Mouse (Mus musculus) embryonic facial prominence, embryonic 15.5 days (tissue): ENCODE data around the gene Ebf1. TPM values are rescaled to one million over a fixed set of nuclear protein-coding genes. Genes with fewer than 3 reads are reported as not detected.

Source experiments
- ATAC-seq: fragments of 200-750 bp; cut with Nextera tagmentation; 2 replicates; pipeline ENCODE4 v1.8.0; 2017; ENCODE audit warnings: low read depth, moderate TSS enrichment; ENCODE audit not compliant: insufficient number of reproducible peaks, low FRiP score, low TSS enrichment
- H3K27ac ChIP-seq: fragments of 300-500 bp; sonication (generic); replicated peaks from 2 replicates; pipeline ENCODE4 v1.5.1; 2015; ENCODE audit warnings: mild to moderate bottlenecking, inconsistent platforms
- H3K27me3 ChIP-seq: fragments of 300-500 bp; sonication (generic); 2 replicates; pipeline ENCODE4 v1.6.1; 2015; ENCODE audit warnings: inconsistent platforms
- H3K36me3 ChIP-seq: fragments of 300-500 bp; sonication (generic); 2 replicates; pipeline ENCODE4 v1.6.1; 2015; ENCODE audit warnings: mild to moderate bottlenecking, inconsistent platforms
- H3K4me1 ChIP-seq: fragments of 300-500 bp; sonication (generic); 2 replicates; pipeline ENCODE4 v1.6.1; 2015; ENCODE audit warnings: inconsistent platforms
- H3K4me2 ChIP-seq: fragments of 300-500 bp; sonication (generic); replicated peaks from 2 replicates; pipeline ENCODE4 v1.6.1; 2015; ENCODE audit warnings: mild to moderate bottlenecking, inconsistent platforms
- H3K4me3 ChIP-seq: fragments of 300-500 bp; sonication (generic); replicated peaks from 2 replicates; pipeline ENCODE4 v1.5.1; 2015; ENCODE audit warnings: mild to moderate bottlenecking, inconsistent platforms
- H3K9ac ChIP-seq: fragments of 300-500 bp; sonication (generic); 2 replicates; pipeline ENCODE4 v1.6.1; 2015; ENCODE audit warnings: inconsistent platforms
- H3K9me3 ChIP-seq: fragments of 300-500 bp; sonication (generic); replicated peaks from 2 replicates; pipeline ENCODE4 v1.6.1; 2016; ENCODE audit warnings: inconsistent platforms
- WGBS: fragments of 180-500 bp; shearing (Covaris S2); methylation state at CpG from one replicate; pipeline ENCODE4 v1.1.7; 2015; 5-methylcytosine and 5-hydroxymethylcytosine counted together
- polyA plus RNA-seq: library from polyadenylated mRNA; unstranded; fragments of >200 nt; fragmentation: Nextera tagmentation; extraction: Ambion mirVana; gene quantifications from 2 replicates; pipeline ENCODE4 v1.2.1, GENCODE M21; 2015

Ebf1 gene
- polyA plus RNA-seq, 1 experiment from 2014 or later: 65.7 TPM

DNA sequence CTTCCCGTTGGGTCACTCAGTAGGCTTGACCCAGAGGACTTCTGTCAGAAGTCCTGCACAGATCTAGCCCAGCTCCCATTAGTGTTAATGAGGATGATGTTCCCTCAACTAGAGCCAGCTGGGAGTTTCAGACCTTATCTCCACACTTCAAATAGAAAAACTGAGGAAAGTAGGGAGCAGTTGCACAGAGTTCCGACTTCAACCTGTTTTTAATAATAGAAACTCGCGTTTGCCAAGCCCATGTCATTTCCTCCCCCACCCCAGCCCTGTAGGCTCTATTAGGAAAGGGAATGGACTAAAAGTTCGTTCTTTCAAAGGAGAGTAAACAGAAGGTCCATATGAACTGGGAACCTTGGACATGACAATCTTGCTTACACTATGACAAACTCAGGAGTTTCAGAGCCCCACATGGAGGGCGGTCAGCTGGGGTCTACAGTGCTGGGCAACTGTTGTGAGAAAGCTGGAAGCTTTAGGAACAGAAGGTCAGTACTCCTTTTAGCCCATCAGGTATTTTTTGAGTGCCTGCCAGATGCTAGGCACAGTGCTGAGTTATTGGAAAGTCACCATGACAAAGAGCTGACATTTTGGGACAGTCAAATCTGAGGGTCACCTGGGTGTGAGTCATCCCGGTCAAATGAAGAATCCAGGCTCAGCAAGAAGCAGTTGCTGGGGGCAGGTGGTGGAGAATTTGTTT lies 72.6 kb downstream of the Ebf1 start:
- Histone ChIP-seq H3K4me1 (peaks cover 19% of the 10 kb centered on the region), H3K27me3 (no peaks in the 10 kb centered on the region), H3K9me3 (no peaks in the 10 kb centered on the region), H3K4me3 (no peak overlapping the region), H3K36me3 (no peaks in the 10 kb centered on the region), H3K9ac (no peak overlapping the region), H3K4me2 (no peak overlapping the region), H3K27ac (no peak overlapping the region)
- 54% methylated on average over 7 of the region's 7 CpGs for WGBS
- ATAC-seq: no peak

DNA sequence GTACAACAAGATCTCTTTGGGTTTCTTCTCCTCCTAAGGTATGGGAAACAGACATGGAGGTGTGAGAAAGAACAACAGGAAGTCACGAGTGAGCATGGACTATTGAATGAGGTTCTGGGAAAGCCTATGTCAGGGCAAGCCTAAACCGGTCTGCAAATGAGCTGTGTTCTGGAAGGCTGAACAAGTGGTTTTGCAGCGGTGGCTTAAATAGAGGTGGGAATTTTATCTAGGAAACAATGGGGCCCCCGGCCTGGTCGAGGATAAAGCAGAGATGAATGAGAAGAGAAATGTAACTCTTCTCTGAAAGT lies 73.1 kb downstream of the Ebf1 start:
- no peaks in the 10 kb centered on the region for H3K36me3 ChIP-seq
- 87% methylated on average over 5 of the region's 5 CpGs for WGBS
- no peak overlapping the region for H3K4me3 ChIP-seq
- H3K9me3 ChIP-seq: no peaks in the 10 kb centered on the region
- no peak for ATAC-seq
- peaks cover 17% of the 10 kb centered on the region; the same call in 1 of the 2 replicates for H3K4me1 ChIP-seq
- H3K27ac ChIP-seq: no peak overlapping the region
- H3K9ac ChIP-seq: no peak overlapping the region
- no peaks in the 10 kb centered on the region for H3K27me3 ChIP-seq
- no peak overlapping the region for H3K4me2 ChIP-seq

DNA sequence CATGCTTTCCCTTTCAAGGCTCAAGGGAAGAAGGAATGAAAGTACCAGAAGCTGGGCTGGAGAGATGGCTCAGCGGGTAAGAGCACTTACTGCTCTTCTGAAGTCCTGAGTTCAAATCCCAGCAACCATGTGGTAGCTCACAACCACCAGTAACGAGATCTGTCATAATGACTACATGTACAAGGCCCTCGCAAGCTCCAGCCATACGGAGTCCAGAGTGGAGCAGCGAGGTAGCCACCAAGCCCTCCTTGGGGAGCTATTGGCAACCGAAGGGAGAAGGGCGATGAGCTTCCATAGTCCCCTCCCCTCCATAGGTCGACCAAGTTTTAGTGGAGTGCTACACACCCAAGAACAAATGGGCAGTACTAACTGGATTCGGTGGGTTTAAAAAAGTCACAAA lies 78.3 kb downstream of the Ebf1 start:
- Histone ChIP-seq H3K4me1 (peaks cover 6% of the 10 kb centered on the region), H3K36me3 (no peaks in the 10 kb centered on the region), H3K4me2 (no peak overlapping the region), H3K27me3 (no peaks in the 10 kb centered on the region), H3K27ac (no peak overlapping the region), H3K4me3 (no peak overlapping the region), H3K9me3 (no peaks in the 10 kb centered on the region), H3K9ac (no peak overlapping the region)
- no peak for ATAC-seq
- 97% methylated on average over 9 of the region's 9 CpGs for WGBS

DNA sequence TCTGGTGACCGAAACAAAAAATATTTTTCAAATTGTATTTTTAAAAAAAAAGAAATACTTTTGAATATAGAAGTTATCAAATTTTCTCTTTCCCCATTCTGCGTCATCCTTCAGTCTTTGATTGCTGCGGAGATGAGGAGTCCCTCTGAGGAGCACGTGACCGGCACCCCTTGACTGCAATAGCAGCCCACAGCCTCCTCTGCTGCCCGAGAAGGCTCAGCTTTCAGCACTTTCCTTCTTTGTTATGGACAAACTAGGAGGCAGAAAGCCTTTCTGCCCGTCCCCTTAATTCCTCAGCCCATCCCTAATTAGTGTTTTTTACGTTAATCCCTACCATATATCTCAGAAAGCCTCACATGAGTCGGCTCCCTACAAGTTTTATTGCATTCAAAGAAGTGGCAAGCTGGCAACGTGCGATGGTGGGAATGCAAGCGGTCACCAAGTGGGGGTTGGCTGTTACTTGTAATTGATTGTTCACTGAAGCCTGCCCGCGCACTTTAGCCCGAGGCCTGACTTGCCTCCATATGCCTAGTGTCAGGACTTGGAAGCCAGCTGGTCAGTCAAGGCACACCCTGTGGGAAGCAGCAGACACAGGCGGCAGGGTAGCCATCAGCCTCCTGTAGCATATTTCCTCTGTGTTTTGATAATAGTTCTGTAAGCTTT lies 79.6 kb downstream of the Ebf1 start:
- peaks cover 6% of the 10 kb centered on the region for H3K4me1 ChIP-seq
- 15% methylated on average over 16 of the region's 16 CpGs for WGBS
- no peaks in the 10 kb centered on the region for H3K36me3 ChIP-seq
- peak overlapping the region; percentile 26; the same call in 1 of the 2 replicates for H3K4me2 ChIP-seq
- H3K9ac ChIP-seq: no peak overlapping the region
- no peak overlapping the region for H3K27ac ChIP-seq
- H3K4me3 ChIP-seq: no peak overlapping the region
- H3K9me3 ChIP-seq: no peaks in the 10 kb centered on the region
- H3K27me3 ChIP-seq: no peaks in the 10 kb centered on the region
- no peak for ATAC-seq

DNA sequence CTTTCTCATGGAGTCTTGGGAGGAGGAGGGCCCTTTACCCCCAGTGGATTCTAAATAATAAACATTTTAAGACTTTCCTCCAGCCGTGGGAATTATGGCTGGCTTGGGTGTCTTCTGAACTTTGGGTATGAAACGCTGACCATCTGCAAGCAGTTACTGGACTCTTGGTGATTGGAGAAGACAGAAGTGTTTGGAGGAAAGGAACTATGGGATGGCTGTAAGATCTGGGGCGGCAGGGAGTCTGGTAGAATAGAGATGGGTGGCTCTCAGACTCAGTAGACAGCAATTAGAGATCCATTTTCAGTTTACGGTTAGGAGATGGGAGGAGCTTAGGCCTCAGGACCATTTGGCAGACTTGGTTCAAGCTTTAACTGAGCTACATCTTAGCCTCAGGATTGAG lies 83.1 kb downstream of the Ebf1 start:
- H3K9me3 ChIP-seq: no peaks in the 10 kb centered on the region
- no peaks in the 10 kb centered on the region for H3K36me3 ChIP-seq
- no peaks in the 10 kb centered on the region for H3K27me3 ChIP-seq
- peaks cover 6% of the 10 kb centered on the region for H3K4me1 ChIP-seq
- H3K27ac ChIP-seq: no peak overlapping the region
- H3K4me2 ChIP-seq: no peak overlapping the region
- ATAC-seq: no peak
- 41% methylated on average over 4 of the region's 4 CpGs for WGBS
- H3K4me3 ChIP-seq: no peak overlapping the region
- H3K9ac ChIP-seq: no peak overlapping the region

DNA sequence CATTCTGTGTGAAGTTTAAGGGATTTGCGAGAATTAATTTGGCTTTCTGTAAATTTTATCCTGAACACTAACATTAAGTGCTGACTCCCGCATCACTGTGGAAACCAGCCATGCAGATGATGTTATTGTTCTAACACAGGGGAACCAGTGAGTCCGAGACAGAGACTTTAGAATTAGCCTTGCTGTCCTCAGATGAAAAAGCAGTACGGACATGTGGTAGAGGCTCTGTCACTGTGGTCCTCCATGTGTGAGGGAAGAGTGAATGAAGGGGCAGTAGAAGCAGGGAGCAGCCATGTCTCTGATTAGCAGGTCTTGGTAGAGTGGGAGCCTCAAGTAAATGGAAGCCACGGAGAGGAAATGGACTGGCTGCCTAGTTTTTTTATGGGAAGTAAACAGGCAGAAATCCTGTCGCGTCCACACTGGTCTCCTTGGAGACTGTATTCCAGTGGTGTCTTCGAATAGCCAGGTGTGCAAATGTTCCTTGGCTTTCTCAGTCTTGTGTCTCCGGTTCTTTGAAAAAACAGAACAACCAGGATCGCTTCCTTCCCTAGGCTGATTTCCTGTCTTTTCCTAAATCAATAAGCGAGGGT lies 84.2 kb downstream of the Ebf1 start:
- ATAC-seq: no peak
- H3K9ac ChIP-seq: no peak overlapping the region
- H3K27me3 ChIP-seq: no peaks in the 10 kb centered on the region
- H3K36me3 ChIP-seq: no peaks in the 10 kb centered on the region
- H3K4me1 ChIP-seq: peaks cover 6% of the 10 kb centered on the region
- H3K9me3 ChIP-seq: no peaks in the 10 kb centered on the region
- 57% methylated on average over 11 of the region's 11 CpGs for WGBS
- no peak overlapping the region for H3K4me3 ChIP-seq
- peak overlapping the region; percentile 63; the same call in 1 of the 2 replicates for H3K27ac ChIP-seq
- H3K4me2 ChIP-seq: no peak overlapping the region

DNA sequence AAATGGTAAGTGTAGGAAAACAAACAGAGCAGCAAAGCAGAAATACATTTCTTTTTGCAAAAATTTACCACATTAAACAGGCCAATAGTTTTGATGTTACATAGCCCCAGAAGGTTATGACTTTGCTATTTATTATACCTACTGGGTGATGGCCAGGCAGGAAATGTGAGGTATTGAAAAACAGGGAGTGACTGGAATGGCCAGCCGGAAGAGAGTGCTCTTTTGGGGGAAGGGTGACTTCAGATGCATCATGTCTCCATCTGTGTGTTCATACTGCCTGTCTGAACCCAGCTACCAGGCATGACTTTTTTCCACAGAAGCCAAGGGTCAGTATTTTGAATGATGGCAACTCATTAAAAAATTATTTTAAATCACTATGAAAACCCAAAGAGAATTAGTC lies 84.7 kb downstream of the Ebf1 start:
- H3K27me3 ChIP-seq: no peaks in the 10 kb centered on the region
- peaks cover 2% of the 10 kb centered on the region for H3K4me1 ChIP-seq
- no peak overlapping the region for H3K9ac ChIP-seq
- H3K27ac ChIP-seq: no peak overlapping the region
- WGBS: 54% methylated on average over 1 of the region's 1 CpGs
- no peak overlapping the region for H3K4me3 ChIP-seq
- no peaks in the 10 kb centered on the region for H3K36me3 ChIP-seq
- H3K4me2 ChIP-seq: no peak overlapping the region
- ATAC-seq: no peak
- no peaks in the 10 kb centered on the region for H3K9me3 ChIP-seq

DNA sequence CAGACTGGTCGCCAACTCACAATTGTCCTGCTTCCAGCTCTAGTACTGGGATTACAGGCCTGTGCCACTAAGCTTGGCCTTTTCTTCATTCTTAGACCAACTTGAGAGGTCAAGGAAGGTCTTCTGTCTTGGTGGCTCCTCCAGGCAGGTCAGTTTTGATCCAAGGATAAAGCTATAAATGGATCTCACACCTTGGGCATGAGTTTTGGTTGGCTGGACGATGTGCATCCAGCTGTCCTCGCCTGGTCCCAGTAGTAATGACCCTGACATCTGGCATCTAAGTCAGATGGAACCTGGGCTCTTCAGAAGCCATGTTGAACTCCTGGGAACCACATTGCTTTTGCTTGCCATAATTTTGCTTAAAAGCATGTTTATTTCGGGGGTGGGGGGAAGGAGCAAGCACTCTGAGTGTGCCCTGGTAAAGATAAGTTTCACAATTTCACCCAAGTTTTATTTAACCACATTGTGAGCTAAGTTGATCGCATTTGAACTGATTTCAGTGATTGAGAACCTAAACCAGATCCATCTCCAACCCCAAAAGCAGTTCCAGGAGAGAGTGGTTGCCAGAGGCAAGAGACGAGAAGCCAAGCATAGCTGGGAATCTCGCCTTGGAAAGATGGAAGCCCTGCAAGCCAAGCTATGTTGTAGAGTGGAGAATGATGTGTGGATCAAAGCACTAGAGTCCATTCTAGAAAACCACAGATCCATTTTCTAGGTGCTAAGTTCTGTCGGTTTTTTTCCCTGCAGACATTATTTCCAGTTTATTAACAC lies 85.8 kb downstream of the Ebf1 start:
- Histone ChIP-seq H3K27ac (no peak overlapping the region), H3K27me3 (no peaks in the 10 kb centered on the region), H3K4me2 (no peak overlapping the region), H3K9me3 (no peaks in the 10 kb centered on the region), H3K4me1 (0 out of 2 replicates have a peak, but pooled peaks cover 4% of the 10 kb centered on the region), H3K4me3 (no peak overlapping the region), H3K9ac (no peak overlapping the region), H3K36me3 (no peaks in the 10 kb centered on the region)
- ATAC-seq: no peak
- 87% methylated on average over 8 of the region's 8 CpGs for WGBS

DNA sequence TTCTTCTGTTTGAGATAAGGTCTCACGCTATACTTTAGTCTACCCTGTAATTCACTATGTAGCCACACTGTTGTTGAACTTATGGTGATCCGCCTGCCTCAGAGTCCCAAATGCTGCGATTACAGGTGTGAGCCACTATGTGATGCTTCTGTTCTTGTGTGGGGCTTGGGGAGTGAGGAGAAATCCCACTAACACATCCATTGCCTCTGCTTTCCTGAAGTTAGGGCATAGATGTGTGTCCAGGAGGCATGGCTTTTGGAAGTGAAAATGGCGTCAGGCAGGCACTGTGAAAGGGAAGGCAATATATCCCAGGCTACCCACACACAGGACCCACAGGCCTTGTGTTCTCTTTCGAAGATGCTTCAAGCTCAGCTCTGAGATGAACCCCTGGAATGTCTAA lies 86.8 kb downstream of the Ebf1 start:
- no peak overlapping the region for H3K9ac ChIP-seq
- H3K4me1 ChIP-seq: 0 out of 2 replicates have a peak, but pooled peaks cover 4% of the 10 kb centered on the region
- 93% methylated on average over 5 of the region's 5 CpGs for whole genome bisulfite sequencing
- H3K4me2 ChIP-seq: no peak overlapping the region
- H3K9me3 ChIP-seq: no peaks in the 10 kb centered on the region
- no peaks in the 10 kb centered on the region for H3K27me3 ChIP-seq
- no peak overlapping the region for H3K27ac ChIP-seq
- no peaks in the 10 kb centered on the region for H3K36me3 ChIP-seq
- no peak overlapping the region for H3K4me3 ChIP-seq
- ATAC-seq: no peak

DNA sequence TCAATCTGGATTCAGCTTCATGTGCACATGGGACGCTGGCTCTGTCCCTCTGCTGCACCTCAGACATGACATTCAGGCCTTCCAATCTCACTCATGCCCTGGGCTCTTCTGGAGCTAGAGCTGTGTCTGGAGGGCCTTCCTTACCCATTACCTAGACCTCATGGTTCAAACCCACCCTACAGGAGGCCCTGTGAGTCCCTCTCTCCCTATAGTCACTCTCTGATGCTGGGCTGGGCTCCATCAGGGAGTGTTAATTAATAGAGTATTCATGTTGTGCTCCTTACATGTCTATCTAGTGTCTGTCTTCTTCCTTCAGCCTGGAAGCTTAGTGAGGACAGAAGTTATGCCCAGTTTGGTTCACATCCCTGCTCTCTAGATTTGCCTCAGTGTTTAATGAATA lies 88.7 kb downstream of the Ebf1 start:
- no peak overlapping the region for H3K9ac ChIP-seq

DNA sequence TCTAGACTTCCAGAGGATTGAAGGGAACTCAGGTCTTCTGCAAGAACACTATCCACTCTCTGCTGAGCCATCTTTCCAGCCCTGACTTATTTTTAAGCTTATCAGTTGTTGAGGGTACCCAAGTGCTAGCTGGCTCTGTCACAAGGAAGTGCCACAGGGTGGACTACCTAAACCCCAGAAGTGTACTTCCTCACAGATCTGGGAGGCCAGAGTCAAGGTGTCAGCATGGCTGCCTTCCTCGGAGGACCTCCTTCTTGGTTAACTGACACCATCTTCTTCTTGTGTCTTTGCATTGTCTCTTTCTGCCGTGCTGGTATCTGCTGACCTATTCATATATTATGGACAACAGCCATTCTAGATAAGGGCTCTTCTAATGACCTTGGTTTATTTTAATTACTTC lies 89.3 kb downstream of the Ebf1 start:
- Histone ChIP-seq H3K4me1 (0 out of 2 replicates have a peak, but pooled peaks cover 4% of the 10 kb centered on the region), H3K9me3 (no peaks in the 10 kb centered on the region), H3K36me3 (no peaks in the 10 kb centered on the region), H3K27me3 (no peaks in the 10 kb centered on the region), H3K4me2 (no peak overlapping the region), H3K4me3 (no peak overlapping the region), H3K27ac (no peak overlapping the region), H3K9ac (no peak overlapping the region)
- WGBS: 85% methylated on average over 2 of the region's 2 CpGs
- ATAC-seq: no peak

More for the DNA sequence above, 88.7 kb downstream of the Ebf1 start:
- H3K27ac ChIP-seq: no peak overlapping the region
- ATAC-seq: no peak
- no peak overlapping the region for H3K4me3 ChIP-seq
- H3K4me1 ChIP-seq: 0 out of 2 replicates have a peak, but pooled peaks cover 4% of the 10 kb centered on the region
- H3K9me3 ChIP-seq: no peaks in the 10 kb centered on the region
- no peaks in the 10 kb centered on the region for H3K36me3 ChIP-seq
- no peak overlapping the region for H3K4me2 ChIP-seq
- WGBS: 85% methylated on average over 1 of the region's 1 CpGs
- H3K27me3 ChIP-seq: no peaks in the 10 kb centered on the region
